Mouse (Mus musculus): Measurements from ENCODE around the gene Zfp385c.

DNA sequence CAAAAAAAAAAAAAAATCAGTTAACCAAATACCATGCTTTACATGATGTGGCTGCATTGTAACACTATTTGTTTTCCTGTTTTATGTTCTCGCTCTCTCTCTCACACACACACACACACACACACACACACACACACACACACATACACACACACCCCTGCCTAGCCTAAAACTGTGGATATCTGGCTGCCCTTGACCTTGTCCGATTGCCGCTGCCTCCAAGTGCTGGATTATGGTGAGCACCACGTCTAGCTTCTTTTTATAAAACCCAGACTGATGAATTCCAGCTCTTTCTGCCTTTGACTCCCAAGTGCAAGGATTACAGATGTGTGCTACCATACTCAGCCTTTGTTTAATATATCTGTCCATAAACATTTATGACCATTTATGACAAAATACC is 74.8 kb downstream of the Zfp385c start:
- TF ChIP-seq CTCF (IDR thresholded peaks at IDR 0.05; ENCODE audit: low read depth, low read length), result no peak
- no peak for TF ChIP-seq POLR2A (IDR thresholded peaks at IDR 0.05; ENCODE audit: borderline replicate concordance, low read depth, low read length)
